Mouse (Mus musculus) right cerebral cortex, postnatal 36 days (tissue): ENCODE measurements around the gene Gadd45g.

Experiments used
- DNase-seq, 2 experiments: peaks; one replicate each; pipeline ENCODE4 v3.0.0; 2022; ENCODE audit warnings: low spot score in 2 of 2, mixed read lengths in 1 of 2

The Gadd45g gene

DNA sequence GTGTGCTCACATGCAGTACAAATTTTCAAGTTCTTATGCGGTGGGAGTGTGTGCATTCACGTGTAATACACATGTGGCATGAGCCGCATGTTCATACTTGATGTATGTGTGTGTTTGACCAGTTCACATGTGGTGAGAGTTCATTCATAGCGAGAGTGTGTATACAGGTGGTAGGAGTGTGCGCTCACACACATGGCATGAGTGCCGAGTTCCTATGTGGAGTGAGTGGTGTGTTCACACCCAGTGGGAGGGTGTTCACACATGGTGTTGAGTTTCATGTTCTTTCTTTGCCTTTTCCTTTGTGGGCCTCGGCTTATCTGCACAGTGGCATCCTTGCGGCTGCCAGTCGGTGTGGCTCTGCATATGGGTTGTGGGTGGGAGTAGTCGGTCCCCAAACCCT, 39.1 kb downstream of the Gadd45g start:
- no peak for DNase-seq

DNA sequence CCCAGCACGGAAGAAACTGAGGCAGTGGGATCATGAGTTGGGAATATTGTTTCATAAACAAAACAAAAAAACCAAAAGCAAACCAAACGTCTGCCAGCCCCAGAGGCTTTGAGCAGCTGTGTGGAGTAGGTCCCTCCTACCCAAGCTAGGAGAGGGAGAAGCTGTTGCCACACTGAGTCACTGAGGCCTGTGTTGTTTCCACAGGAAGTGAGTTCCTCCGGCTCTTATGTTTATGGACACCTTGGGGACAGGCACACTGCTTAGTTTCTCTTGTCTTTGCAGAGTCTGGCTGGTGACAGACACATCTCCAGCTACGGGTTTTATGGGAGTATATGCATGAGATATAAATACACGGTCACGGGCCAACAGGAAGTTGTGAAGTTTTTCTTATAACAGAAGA, 39.6 kb downstream of the Gadd45g start:
- no peak for DNase-seq

DNA sequence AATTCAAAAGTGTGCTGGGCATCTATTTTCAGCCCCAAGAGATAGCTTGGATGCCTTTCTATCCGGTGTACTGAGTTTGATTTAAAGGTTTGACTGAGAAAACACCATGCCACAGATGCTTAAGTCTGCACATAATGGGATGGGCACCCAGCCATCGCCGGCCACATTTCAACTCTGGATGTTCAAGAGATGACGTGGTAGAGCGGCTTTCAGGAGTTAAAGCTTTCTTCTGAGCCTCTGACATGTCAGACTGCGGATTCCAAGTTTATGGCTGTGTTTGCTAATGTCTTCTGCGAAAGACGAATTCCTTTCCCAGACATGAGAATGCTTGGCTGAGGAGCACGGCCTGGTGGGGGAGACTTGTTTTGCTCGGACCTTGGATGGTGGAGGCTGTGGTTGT, 40.2 kb downstream of the Gadd45g start:
- no peak for DNase-seq

DNA sequence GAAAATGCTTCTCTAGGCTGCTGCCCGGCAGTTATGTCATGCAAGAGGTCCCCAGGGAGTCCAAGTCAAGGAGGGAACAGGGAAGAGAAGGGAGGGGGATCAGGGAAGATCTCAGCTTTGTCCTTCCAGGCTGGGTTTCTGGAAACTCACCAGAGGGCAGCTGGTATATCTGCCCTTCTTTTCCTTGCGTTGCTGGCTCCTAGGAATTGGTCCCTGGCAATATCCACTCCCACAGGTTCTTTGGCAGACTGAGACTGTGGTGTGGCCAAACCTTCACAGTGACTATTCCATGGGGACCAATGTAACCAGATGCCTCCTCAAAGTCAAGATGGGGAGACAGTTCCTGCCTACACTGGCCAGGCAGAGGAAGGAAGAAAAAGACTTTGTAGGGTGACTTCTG, 41.9 kb downstream of the Gadd45g start:
- DNase-seq: no peak

DNA sequence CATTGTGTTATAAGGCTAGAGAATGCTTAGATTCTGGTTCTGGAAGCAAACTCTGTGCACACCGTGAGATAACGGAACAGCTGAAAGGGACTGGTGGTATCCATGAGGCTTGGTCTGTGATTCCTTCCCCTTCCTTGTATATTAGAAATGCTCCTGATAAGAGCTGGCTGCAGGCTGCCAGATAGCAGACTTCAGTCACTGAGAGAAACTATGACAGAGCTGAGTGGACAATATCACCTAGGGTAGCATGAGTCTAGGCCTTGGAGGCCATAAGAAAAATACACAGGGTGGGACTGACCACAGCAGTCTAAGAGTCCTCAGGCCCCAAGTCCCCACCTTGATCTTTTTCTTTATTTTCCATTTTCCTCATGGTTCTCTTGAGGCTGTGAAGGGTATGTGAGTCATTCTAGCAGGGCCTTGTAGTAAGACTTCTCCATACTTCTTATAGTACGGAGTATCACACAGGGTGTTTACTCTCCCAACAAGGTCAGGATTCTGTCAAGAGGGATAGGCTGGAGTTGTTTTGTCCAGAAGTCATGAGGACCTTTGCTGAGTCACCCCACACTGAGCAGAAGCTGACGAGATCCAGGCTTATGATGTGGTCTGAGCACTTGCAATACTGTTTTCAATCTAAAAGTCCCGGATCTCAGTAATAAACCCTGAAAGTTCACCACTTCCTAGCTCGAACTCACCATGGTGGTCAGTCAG, 45.5 kb downstream of the Gadd45g start:
- DNase-seq: no peak

DNA sequence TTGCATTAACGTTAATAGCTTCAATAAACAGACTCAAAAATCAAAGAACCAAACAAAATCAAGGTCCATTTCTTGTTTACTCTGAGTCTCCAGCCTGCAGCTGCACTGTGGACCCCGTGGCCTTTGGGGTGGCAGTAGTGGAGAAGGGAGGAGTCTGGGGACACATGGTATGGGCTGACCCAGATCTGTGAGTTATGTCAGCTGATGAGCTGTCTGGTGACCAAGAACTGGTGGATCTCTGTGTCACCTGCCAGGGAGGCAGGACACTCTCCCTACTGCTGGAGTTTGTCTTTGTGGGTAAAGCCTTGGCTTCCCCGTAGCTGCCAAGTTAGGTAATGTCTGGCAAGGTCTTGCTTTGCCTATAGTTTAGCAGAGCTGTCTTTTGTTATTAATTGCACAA, 51.1 kb downstream of the Gadd45g start:
- no peak for DNase-seq
